Mouse (Mus musculus) stomach, postnatal 0 days (tissue): ENCODE results near the gene Acsl1.

Experiments used
- CTCF ChIP-seq: IDR thresholded peaks from 2 replicates; pipeline ENCODE4 v1.5.1; 2016; ENCODE audit warnings: antibody characterized with exemption, low read depth, mild to moderate bottlenecking, moderate library complexity
- EP300 ChIP-seq: optimal IDR thresholded peaks from 2 replicates; pipeline ENCODE3; 2016; ENCODE audit warnings: antibody characterized with exemption

GRCm38 (mm10) chr8:46480533-46480900 lies 9.7 kb downstream of the Acsl1 start:
- TF ChIP-seq CTCF (no peak), EP300 (no peak)
